Mouse (Mus musculus) heart, adult 2 months (tissue): Measurements from ENCODE around the gene Cuta. TPM values are rescaled to one million over a fixed set of nuclear protein-coding genes. Genes with fewer than 3 reads are reported as not detected.
A peak's percentile ranks its signal among the peaks of the same experiment; 100 is the strongest.

Experiments
- DNase-seq, 2 experiments: peaks; one replicate each; pipeline ENCODE4 v3.0.0; 2021
- H3K27ac ChIP-seq: fragments of 200-600 bp; 2 replicates; pipeline ENCODE4 v1.8.1; 2022
- H3K27me3 ChIP-seq: fragments of 200-500 bp; 2 replicates; pipeline ENCODE4 v1.6.1; 2012; ENCODE audit warnings: mild to moderate bottlenecking, low read length, inconsistent platforms, mixed read lengths; ENCODE audit not compliant: control insufficient read depth, insufficient read depth
- H3K36me3 ChIP-seq: fragments of 200-500 bp; 2 replicates; pipeline ENCODE4 v1.6.1; 2012; ENCODE audit warnings: low read length, inconsistent platforms; ENCODE audit not compliant: control insufficient read depth, insufficient read depth
- H3K4me1 ChIP-seq: fragments of 200-500 bp; 2 replicates; pipeline ENCODE4 v1.6.1; 2011; ENCODE audit warnings: low read length; ENCODE audit not compliant: control insufficient read depth, insufficient read depth
- H3K4me3 ChIP-seq: fragments of 200-600 bp; 2 replicates; pipeline ENCODE4 v1.8.1; 2022
- H3K79me2 ChIP-seq: fragments of 200-500 bp; replicated peaks from 2 replicates; pipeline ENCODE4 v1.6.1; 2012; ENCODE audit warnings: mild to moderate bottlenecking, inconsistent platforms, low read length, moderate library complexity, mixed read lengths; ENCODE audit not compliant: control insufficient read depth, insufficient read depth
- H3K9ac ChIP-seq: fragments of 200-500 bp; 2 replicates; pipeline ENCODE4 v1.6.1; 2012; ENCODE audit warnings: low read depth, mild to moderate bottlenecking, control low read depth, inconsistent platforms, low read length, mixed read lengths
- CTCF ChIP-seq: fragments of 200-600 bp; IDR thresholded peaks from 2 replicates; pipeline ENCODE4 v1.8.1; 2022; ENCODE audit warnings: antibody characterized with exemption, mild to moderate bottlenecking, moderate library complexity
- EP300 ChIP-seq: fragments of 200-500 bp; IDR thresholded peaks from 2 replicates; pipeline ENCODE4 v1.6.1; 2011; ENCODE audit warnings: low read depth, low read length, control low read depth; ENCODE audit not compliant: insufficient read depth
- POLR2A ChIP-seq: fragments of 200-500 bp; IDR thresholded peaks from 2 replicates; pipeline ENCODE4 v1.6.1; 2011; ENCODE audit warnings: mild to moderate bottlenecking, low read depth, low read length, control low read depth; ENCODE audit not compliant: insufficient read depth
- WGBS: fragments of 180-500 bp; shearing (Covaris S2); methylation state at CpG from one replicate; pipeline ENCODE4 v1.1.7; 2018; 5-methylcytosine and 5-hydroxymethylcytosine counted together
- intact Hi-C: fragments of 180-260 bp; cut with DNase I; formaldehyde crosslinking; loops from one replicate; pipeline ENCODE4 v1.15.1; 2025
- polyA plus RNA-seq: library from polyadenylated mRNA; depleted of rRNA; stranded (reverse); fragments of >200 nt; gene quantifications from 2 replicates; pipeline ENCODE4 v1.2.3, GENCODE M21; 2012
- total RNA-seq, 2 experiments: library from RNA; stranded (reverse); gene quantifications; 2 replicates each; pipeline ENCODE4 v1.2.3; 2021

The Cuta gene
- total and polyA plus RNA-seq, 3 experiments, result 78.6 to 96.6 (median 94.2) TPM

DNA sequence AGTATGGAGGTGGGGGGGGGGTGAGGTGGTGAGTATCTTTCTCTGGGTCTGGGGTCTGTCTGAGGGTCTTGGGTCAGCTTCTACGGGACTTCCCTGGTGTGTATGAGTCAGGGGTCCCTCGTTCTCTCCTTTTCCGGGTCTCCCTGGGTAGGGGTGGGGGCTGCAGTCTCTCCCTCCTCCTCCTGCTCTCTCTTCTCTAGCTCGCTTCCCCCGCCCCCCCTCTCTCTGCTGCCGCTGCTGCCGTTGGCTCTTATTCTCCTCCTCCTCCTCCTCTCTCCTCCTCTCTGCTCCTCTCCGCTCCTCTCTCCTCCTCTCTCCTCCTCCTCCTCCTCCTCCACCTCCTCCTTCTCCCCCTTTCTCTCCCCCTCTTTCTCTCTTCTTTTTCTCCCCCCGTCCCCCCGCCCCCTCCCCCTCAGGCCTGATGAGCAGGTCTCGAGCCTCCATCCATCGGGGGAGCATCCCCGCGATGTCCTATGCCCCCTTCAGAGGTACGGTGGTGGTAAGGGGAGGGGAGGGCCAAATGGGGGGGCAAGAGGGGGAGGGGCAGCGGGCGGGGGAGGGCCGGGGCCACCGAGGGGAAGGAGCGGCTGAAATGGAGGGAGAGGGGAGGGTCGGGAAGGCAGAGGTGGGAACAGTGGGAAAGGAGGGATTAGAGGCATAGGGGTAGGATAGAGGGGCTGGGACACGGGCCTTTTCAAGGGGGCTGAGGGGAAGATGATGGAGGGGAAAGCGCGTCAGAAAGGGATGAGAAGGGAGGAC is 1.8 kb upstream of the Cuta start, which contains the start of gene Syngap1:
Syngap1 (plus strand) TSS at position 223 of the 759 bp plus-strand sequence.
- Histone ChIP-seq H3K4me1 (peaks cover 5% of the 10 kb centered on the region), H3K9ac (peak within 1 kb of the TSS; percentile 93; the same call in 1 of the 2 replicates), H3K4me3 (peak within 1 kb of the TSS; percentile 69), H3K36me3 (no peaks in the 10 kb centered on the region), H3K27me3 (no peaks in the 10 kb centered on the region), H3K79me2 (no peaks in the 10 kb centered on the region), H3K27ac (peak within 1 kb of the TSS; percentile 94)
- DNase-seq, result no peak
- intact Hi-C loops, result no loop called here
- TF ChIP-seq CTCF (no peak), POLR2A (no peak), EP300 (no peak)
- 8% methylated on average over 20 of the region's 24 CpGs for WGBS

DNA sequence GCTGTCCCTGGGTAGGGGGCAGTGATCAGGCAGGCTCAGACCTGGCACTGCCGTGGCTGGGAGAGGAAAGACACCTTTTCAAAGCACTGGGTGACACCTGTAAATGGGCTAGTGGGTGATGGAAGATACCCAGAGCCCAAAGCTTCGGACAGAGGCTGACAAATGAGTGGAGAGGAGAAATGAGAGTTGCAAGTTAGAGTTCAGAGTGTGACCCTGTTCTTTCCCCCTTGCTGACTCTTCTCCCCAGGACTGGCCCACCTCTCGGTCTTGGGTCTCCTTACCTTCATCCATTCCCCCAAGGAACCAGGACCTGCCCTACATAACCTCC is 568 bp upstream of the Cuta start:
- H3K27ac ChIP-seq, result peak overlapping the region; percentile 94
- H3K9ac ChIP-seq, result peak overlapping the region; percentile 93
- no peaks in the 10 kb centered on the region for H3K27me3 ChIP-seq
- intact Hi-C loops, result loop anchor here (2.0 kb wide), 1 partner anchor 33 kb away; the partner anchor contains the start of gene Zbtb9
- peaks cover 5% of the 10 kb centered on the region for H3K4me1 ChIP-seq
- H3K4me3 ChIP-seq, result peak overlapping the region; percentile 69
- TF ChIP-seq CTCF (no peak), POLR2A (no peak), EP300 (no peak)
- 3% methylated on average over 3 of the region's 3 CpGs for WGBS
- no peak for DNase-seq
- no peaks in the 10 kb centered on the region for H3K79me2 ChIP-seq
- no peaks in the 10 kb centered on the region for H3K36me3 ChIP-seq

DNA sequence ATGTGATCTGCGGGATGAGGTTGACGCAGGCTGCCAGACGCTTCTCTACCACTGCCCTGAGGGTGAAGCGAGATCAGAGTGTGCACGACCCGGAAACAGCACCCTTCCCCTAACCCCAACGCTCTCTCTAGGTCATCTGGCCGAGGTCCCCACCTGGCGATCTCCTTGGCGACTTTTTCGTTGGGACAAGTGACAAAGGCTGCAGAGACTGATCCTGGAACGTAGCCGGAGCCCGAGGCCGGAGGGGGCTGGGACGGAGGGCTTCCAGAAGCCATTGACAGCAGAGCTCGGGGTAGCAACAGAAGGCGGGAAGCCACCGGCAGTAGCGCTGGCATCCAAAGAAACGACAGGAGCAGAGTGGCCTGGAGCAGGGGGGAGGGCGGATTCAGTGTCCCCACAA is 638 bp downstream of the Cuta start:
- Histone ChIP-seq H3K27me3 (no peaks in the 10 kb centered on the region), H3K36me3 (no peaks in the 10 kb centered on the region; the same call in 1 of the 2 replicates), H3K4me3 (peak overlapping the region; percentile 69), H3K27ac (peak overlapping the region; percentile 92), H3K79me2 (no peaks in the 10 kb centered on the region), H3K4me1 (peaks cover 5% of the 10 kb centered on the region), H3K9ac (peak overlapping the region; percentile 67)
- no peak for DNase-seq
- no peak for TF ChIP-seq CTCF
- no peak for TF ChIP-seq POLR2A
- TF ChIP-seq EP300, result no peak
- intact Hi-C loops, result loop anchor here (2.0 kb wide), 1 partner anchor 34 kb away; the partner anchor contains the start of gene Zbtb9
- under 1% methylated on average over 22 of the region's 22 CpGs for WGBS

DNA sequence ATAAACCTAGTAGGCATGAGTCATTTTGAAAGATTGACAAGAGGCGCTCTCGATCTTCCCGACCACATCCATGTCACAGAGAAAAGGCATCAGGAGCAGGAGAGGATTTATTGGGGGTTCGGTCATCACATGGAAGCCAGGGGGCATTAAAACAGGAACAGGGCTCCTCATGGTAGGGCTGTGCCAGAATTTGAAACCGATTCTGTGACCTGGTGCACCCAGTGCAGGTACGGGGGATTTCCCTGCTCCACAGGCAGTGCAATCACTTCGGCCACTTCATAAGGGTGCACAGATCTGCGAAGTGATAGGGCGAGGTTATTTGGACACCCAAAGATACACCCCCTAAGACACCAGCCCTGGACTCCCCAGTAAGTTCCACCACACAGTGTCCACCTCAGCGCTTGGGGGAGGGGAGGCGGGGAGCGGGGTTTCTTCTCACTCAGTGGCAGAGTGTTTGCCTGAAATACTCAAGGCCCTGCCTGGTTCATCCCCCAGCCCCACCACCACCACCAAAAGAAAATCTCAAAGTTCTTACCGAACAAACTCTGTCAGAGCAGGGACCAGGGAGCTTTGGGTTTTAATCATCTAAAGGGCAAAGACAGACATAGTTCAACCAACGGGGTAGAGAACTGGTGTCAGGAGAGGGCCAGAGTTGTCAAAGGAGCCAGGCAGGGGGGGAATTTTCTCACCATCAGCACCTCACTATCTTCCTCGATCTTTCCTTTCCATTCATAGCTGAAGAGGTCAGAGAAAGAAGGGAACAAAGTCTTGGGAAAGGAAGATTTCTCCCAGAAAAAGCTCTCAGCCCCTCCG is 1.3 kb downstream of the Cuta start:
- intact Hi-C loops, result loop anchor here (2.0 kb wide), 1 partner anchor 35 kb away; the partner anchor contains the start of gene Zbtb9
- no peaks in the 10 kb centered on the region for H3K79me2 ChIP-seq
- 51% methylated on average over 16 of the region's 16 CpGs for WGBS
- H3K9ac ChIP-seq, result peak overlapping the region; percentile 67
- no peaks in the 10 kb centered on the region; the same call in 1 of the 2 replicates for H3K36me3 ChIP-seq
- H3K4me1 ChIP-seq, result peaks cover 5% of the 10 kb centered on the region
- peak overlapping the region; percentile 92 for H3K27ac ChIP-seq
- TF ChIP-seq CTCF, result no peak
- TF ChIP-seq POLR2A, result no peak
- no peak for TF ChIP-seq EP300
- no peaks in the 10 kb centered on the region for H3K27me3 ChIP-seq
- no peak for DNase-seq
- peak overlapping the region; percentile 69 for H3K4me3 ChIP-seq

DNA sequence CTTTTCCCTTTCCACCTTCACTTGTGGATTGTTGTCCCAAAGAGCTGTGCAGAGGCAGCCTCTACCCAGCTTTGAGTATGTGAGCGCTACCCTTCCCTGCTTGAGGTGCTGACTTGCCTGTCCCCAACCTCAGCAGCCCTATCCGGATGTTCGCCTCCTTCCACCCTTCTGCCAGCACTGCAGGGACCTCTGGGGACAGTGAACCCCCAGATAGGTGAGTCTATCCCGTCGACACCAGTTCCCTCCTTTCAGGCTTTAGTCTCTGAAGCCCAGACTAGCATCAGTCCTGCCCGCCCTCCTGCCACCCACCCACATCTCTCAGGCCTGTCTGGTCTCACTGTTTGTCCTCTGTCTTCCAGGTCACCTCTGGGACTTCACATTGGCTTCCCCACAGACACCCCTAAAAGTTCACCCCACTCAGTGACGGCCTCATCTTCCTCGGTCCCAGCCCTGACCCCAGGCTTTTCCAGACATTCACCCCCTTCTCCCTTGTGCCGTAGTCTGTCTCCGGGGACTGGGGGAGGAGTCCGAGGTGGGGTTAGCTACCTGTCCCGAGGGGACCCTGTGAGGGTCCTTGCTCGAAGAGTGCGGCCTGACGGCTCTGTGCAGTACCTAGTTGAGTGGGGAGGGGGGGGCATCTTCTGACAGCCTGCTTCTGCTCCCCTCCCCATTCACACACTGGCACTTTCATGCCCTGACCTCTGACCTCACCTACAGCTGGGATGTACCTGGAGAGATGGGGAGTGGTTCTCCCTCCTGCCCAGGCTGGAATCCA is 2.3 kb downstream of the Cuta start:
- Histone ChIP-seq H3K36me3 (no peaks in the 10 kb centered on the region; the same call in 1 of the 2 replicates), H3K27me3 (no peaks in the 10 kb centered on the region), H3K27ac (no peak overlapping the region), H3K79me2 (no peaks in the 10 kb centered on the region), H3K9ac (no peak overlapping the region), H3K4me1 (peaks cover 5% of the 10 kb centered on the region), H3K4me3 (no peak overlapping the region)
- intact Hi-C loops, result no loop called here
- no peak for DNase-seq
- 82% methylated on average over 15 of the region's 15 CpGs for WGBS
- TF ChIP-seq POLR2A (no peak), EP300 (no peak), CTCF (no peak)
